Mouse (Mus musculus) spleen, postnatal 4 days (tissue): ENCODE data around the gene Prn.

Experiments
- DNase-seq, 2 experiments: peaks; one replicate each; pipeline ENCODE4 v3.0.0; 2022; ENCODE audit warnings: low spot score in 2 of 2

Gene Prn

GRCm38 (mm10) chr2:131949767-131950597 lies 40.2 kb downstream of the Prn start:
- DNase-seq, result peak; percentile 39 to 68

- DNase-seq, result peak; percentile 13 to 57
Observed at GRCm38 (mm10) chr2:131950598-131951095, 40.9 kb downstream of the Prn start, which contains the start of gene Prnd. Gene Prnd, plus strand, starts transcription at chr2:131950861.

- peak; percentile 10 to 52 for DNase-seq
Observed at GRCm38 (mm10) chr2:131952456-131952855, 42.7 kb downstream of the Prn start.

- peak; percentile 12 to 60 for DNase-seq
Observed at GRCm38 (mm10) chr2:131952961-131953538, 43.3 kb downstream of the Prn start.

GRCm38 (mm10) chr2:131953711-131954110 lies 44.0 kb downstream of the Prn start:
- DNase-seq, result peak; percentile 6 to 45

GRCm38 (mm10) chr2:131954835-131955234 lies 45.1 kb downstream of the Prn start:
- DNase-seq, result peak; percentile 10 to 55

- DNase-seq, result peak; percentile 23 to 67
Observed at GRCm38 (mm10) chr2:131955264-131955663, 45.5 kb downstream of the Prn start.

GRCm38 (mm10) chr2:131956336-131957256 lies 46.8 kb downstream of the Prn start:
- peak; percentile 7 to 51 for DNase-seq

- peak; percentile 11 to 52 for DNase-seq
Observed at GRCm38 (mm10) chr2:131957731-131958222, 48.0 kb downstream of the Prn start.

- peak; percentile 7 to 51 for DNase-seq
Observed at GRCm38 (mm10) chr2:131961671-131962070, 51.9 kb downstream of the Prn start.

- peak; percentile 5 to 29 for DNase-seq
Observed at GRCm38 (mm10) chr2:131970597-131970996, 60.8 kb downstream of the Prn start.

GRCm38 (mm10) chr2:131971098-131971497 lies 61.3 kb downstream of the Prn start:
- DNase-seq, result no peak

GRCm38 (mm10) chr2:131976663-131977062 lies 66.9 kb downstream of the Prn start:
- DNase-seq, result peak in 1 of 2 experiments; percentile 7

- DNase-seq, result peak; percentile 11 to 58
Observed at GRCm38 (mm10) chr2:131980866-131981265, 71.1 kb downstream of the Prn start.

- peak; percentile 38 to 73 for DNase-seq
Observed at GRCm38 (mm10) chr2:131982546-131983196, 72.9 kb downstream of the Prn start.

GRCm38 (mm10) chr2:131987950-131988349 lies 78.2 kb downstream of the Prn start:
- peak; percentile 5 to 20 for DNase-seq

GRCm38 (mm10) chr2:131988550-131988949 lies 78.8 kb downstream of the Prn start:
- DNase-seq, result peak; percentile 6 to 37

- DNase-seq, result no peak
Observed at GRCm38 (mm10) chr2:131992487-131992886, 82.7 kb downstream of the Prn start.

GRCm38 (mm10) chr2:131993151-131993550 lies 83.4 kb downstream of the Prn start:
- DNase-seq, result no peak

GRCm38 (mm10) chr2:131993563-131994088 lies 83.9 kb downstream of the Prn start:
- no peak for DNase-seq

GRCm38 (mm10) chr2:131994971-131995370 lies 85.2 kb downstream of the Prn start:
- DNase-seq, result no peak
